Mouse (Mus musculus) limb, embryonic 11.5 days (tissue): Measurements from ENCODE around the gene Vcl. TPM values are rescaled to one million over a fixed set of nuclear protein-coding genes. Genes with fewer than 3 reads are reported as not detected.

Experiments used
- ATAC-seq: fragments of 200-750 bp; cut with Nextera tagmentation; 2 replicates; pipeline ENCODE4 v1.8.0; 2017; ENCODE audit warnings: low read depth; ENCODE audit not compliant: insufficient number of reproducible peaks, low FRiP score, low TSS enrichment
- DNase-seq: peaks from one replicate; pipeline ENCODE4 v3.0.0-alpha.2; 2015; ENCODE audit warnings: low spot score
- H3K27ac ChIP-seq: fragments of 300-500 bp; sonication (generic); replicated peaks from 2 replicates; pipeline ENCODE4 v1.5.1; 2014; ENCODE audit warnings: low read depth, mild to moderate bottlenecking, low read length
- H3K27me3 ChIP-seq: fragments of 300-500 bp; sonication (generic); 2 replicates; pipeline ENCODE4 v1.6.1; 2014; ENCODE audit warnings: mild to moderate bottlenecking, low read length, mixed read lengths; ENCODE audit not compliant: control insufficient read depth, insufficient read depth
- H3K36me3 ChIP-seq: fragments of 300-500 bp; sonication (generic); 2 replicates; pipeline ENCODE4 v1.6.1; 2014; ENCODE audit warnings: mild to moderate bottlenecking, low read length, moderate library complexity, mixed read lengths; ENCODE audit not compliant: control insufficient read depth, insufficient read depth
- H3K4me1 ChIP-seq: fragments of 300-500 bp; sonication (generic); 2 replicates; pipeline ENCODE4 v1.6.1; 2014; ENCODE audit warnings: low read length, mixed read lengths; ENCODE audit not compliant: control insufficient read depth, insufficient read depth
- H3K4me2 ChIP-seq: fragments of 300-500 bp; sonication (generic); 2 replicates; pipeline ENCODE4 v1.6.1; 2014; ENCODE audit warnings: low read depth, mild to moderate bottlenecking, moderate library complexity; ENCODE audit not compliant: severe bottlenecking
- H3K4me3 ChIP-seq: fragments of 300-500 bp; sonication (generic); 2 replicates; pipeline ENCODE4 v1.5.1; 2014; ENCODE audit warnings: low read depth, low read length
- H3K9ac ChIP-seq: fragments of 300-500 bp; sonication (generic); 2 replicates; pipeline ENCODE4 v1.6.1; 2014; ENCODE audit warnings: mild to moderate bottlenecking, low read length
- H3K9me3 ChIP-seq: fragments of 300-500 bp; sonication (generic); 2 replicates; pipeline ENCODE4 v1.6.1; 2016; ENCODE audit warnings: low read length; ENCODE audit not compliant: control insufficient read depth
- WGBS: fragments of 180-500 bp; shearing (Covaris S2); extraction: QIAGEN DNeasy Blood & Tissue Kit; methylation state at CpG from one replicate; pipeline ENCODE4 v1.1.7; 2014; 5-methylcytosine and 5-hydroxymethylcytosine counted together
- polyA plus RNA-seq: library from polyadenylated mRNA; unstranded; fragments of >200 nt; fragmentation: Nextera tagmentation; extraction: Ambion mirVana; gene quantifications from 2 replicates; pipeline ENCODE4 v1.2.1, GENCODE M21; 2014

The Vcl gene
- polyA plus RNA-seq, 1 experiment from 2014 or later: 45.6 TPM

DNA sequence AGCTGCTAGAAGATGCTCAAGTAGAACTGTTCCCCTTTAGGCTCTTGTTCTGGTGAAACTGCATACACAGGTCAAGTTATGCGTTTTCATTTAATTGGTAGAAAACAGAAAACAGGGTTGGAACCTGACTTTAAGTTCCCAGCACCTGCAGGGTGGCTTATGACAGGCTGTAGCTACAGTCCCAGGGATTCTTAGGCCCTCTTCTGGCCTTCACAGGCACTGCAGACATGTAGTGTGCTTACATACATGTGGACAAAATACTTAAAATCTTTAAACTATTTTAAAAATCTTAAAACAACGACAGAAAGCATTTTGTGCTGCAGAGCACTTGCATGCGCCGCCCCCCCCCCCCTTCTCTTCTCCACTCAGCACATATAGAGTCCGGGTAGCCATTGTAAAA is 140.4 kb downstream of the Vcl start:
- Histone ChIP-seq H3K27me3 (no peaks in the 10 kb centered on the region), H3K4me2 (no peak overlapping the region), H3K36me3 (no peaks in the 10 kb centered on the region), H3K9ac (no peak overlapping the region), H3K4me3 (no peak overlapping the region), H3K9me3 (no peaks in the 10 kb centered on the region), H3K4me1 (no peaks in the 10 kb centered on the region), H3K27ac (no peak overlapping the region)
- WGBS: 87% methylated on average over 5 of the region's 5 CpGs
- DNase-seq (no peak), ATAC-seq (no peak)

DNA sequence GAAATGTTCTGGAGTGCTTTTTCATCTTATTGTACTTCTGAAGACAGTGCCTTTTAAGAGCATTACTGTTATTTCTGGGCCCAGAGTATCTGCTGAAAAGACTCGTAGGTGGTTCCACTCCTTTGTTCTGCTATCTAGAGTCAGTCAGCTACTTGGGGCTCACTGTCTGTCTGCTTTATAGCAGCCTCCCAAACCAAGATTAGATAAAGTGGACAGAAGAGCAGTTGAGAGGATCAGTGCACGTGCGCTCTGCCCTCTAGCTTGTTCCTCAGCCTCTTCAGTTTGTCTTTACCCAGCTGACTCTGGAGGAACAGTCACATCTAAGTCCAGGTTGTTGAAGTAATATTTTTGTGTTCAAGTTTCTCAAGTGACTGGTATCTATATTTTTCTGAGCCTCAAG is 144.8 kb downstream of the Vcl start:
- H3K36me3 ChIP-seq: no peaks in the 10 kb centered on the region
- H3K4me3 ChIP-seq: no peak overlapping the region
- WGBS: 67% methylated on average over 3 of the region's 3 CpGs
- no peak overlapping the region for H3K4me2 ChIP-seq
- DNase-seq: no peak
- ATAC-seq: no peak
- H3K27ac ChIP-seq: no peak overlapping the region
- no peaks in the 10 kb centered on the region for H3K9me3 ChIP-seq
- no peak overlapping the region for H3K9ac ChIP-seq
- no peaks in the 10 kb centered on the region for H3K27me3 ChIP-seq
- peaks cover 10% of the 10 kb centered on the region; the same call in 1 of the 2 replicates for H3K4me1 ChIP-seq

DNA sequence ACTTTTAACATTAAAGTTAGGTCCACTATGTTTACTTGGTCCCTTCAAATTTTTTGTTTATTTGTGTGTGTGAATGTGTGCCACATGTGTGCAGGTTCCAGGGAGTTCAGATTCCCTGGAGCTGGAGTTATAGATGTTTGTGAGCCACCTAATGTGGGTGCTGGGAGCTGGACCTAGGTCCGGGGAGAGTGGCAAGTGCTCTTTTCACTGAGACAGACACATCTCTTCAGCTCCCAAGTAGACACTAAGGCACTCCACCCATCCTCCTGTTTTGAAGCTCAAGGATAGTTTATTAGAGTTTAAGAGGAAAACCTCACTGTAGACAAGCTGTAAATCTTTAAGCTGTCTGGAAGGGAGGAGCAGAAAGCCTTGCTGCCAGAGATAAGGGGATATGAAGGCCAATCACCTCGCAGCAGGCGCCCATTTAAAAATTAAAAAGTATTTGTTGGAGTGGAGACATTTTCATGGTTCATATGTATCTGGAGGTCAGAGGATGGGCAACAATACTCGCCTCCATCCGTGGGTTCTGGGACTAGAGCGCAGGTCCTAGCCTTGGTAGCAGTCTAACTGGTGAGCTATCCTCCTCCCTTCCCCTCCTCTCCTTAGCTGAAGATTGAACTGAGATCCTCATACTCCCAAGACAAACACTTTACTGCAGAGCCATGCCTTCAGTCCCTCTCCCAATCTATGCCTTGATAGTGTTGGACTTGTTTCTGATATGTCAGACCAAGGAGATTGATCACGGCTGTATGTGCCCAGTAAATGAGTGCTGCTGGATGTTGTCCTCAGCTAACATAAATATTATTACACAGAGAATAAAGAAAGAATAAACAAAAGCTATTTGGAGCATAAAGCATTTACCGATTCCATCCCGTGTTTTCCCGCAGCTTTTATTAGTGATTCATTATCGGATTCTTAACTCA is 145.5 kb downstream of the Vcl start:
- no peak overlapping the region for H3K27ac ChIP-seq
- DNase-seq: no peak
- no peak overlapping the region for H3K9ac ChIP-seq
- H3K36me3 ChIP-seq: no peaks in the 10 kb centered on the region
- peak overlapping the region; percentile 77; the same call in 1 of the 2 replicates for H3K4me2 ChIP-seq
- no peaks in the 10 kb centered on the region for H3K27me3 ChIP-seq
- H3K9me3 ChIP-seq: no peaks in the 10 kb centered on the region
- peaks cover 10% of the 10 kb centered on the region; the same call in 1 of the 2 replicates for H3K4me1 ChIP-seq
- WGBS: 64% methylated on average over 11 of the region's 11 CpGs
- ATAC-seq: no peak
- no peak overlapping the region for H3K4me3 ChIP-seq

DNA sequence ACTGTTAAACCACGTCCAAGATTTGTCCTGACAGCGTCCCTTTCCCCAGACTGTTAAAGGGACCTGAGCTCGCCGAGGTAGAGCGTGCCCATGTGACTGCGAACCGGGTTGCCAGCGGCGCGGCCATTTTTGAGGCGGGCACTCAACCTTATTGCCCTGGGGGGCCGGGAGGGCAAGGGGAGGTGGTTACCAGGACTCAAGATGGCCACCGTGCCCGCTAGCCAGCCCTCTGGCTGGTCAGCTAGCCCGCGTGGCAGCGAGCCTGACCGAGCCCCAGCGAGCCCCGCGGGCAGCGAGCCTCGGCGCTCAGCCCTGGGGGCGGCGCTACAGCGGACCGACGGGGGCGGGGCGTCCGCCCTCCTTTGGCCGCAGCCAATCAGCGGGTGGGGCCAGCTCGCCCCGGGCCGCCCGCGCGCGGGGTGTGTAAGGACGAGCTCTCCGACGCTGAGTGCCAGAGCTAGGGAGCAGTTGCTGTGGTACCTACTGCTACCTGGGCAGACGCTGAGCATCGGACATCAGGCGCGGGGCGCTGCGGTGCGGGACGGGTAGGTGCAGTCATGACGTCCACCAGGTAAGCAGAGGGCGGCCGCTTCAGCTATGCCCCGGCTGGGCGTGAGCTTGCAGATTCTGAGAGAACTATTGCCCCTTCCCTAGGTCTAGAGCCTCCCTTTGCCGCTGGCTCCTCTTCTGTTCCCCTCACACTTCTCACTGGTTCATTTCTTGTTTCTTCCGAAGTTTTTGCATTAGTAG is 146.7 kb downstream of the Vcl start:
- under 1% methylated on average over 59 of the region's 59 CpGs for WGBS

DNA sequence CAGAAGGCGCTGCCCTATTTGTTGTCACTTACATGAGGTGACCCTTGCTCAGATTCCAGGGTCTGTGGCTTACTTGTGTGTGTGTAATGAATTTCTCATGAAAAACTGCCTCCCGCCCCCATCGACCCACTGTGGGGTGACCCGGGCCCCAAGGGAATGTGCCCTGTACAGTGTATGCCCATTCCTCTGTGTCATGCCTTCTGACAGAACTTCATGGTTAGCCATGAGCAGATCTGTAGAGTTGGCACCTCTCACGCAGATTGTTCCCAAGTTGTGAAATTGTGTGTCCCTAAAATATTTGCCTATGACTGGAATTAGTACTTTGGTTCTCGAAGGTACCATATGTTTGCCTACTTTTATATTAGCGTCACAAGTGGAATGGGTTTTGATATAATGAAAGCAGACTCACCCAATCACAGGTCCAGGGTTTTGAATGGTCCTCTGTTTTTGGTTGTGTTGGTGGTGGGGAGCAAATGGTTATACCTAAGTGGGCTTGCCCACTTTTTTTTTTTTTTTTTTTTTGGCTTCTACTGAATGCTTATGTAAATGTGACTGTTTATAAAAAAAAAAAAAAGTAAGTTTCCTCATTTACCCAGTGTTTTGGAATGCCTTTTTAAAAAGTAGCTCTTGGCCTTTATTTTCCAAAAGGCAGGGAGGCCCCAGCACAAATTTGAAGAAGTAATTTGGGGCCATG is 147.4 kb downstream of the Vcl start:
- Histone ChIP-seq H3K36me3 (no peaks in the 10 kb centered on the region), H3K4me1 (peaks cover 10% of the 10 kb centered on the region; the same call in 1 of the 2 replicates), H3K9me3 (no peaks in the 10 kb centered on the region), H3K9ac (peak overlapping the region; percentile 75), H3K4me3 (peak overlapping the region; percentile 60), H3K27ac (no peak overlapping the region), H3K4me2 (peak overlapping the region; percentile 77), H3K27me3 (no peaks in the 10 kb centered on the region)
- WGBS: 43% methylated on average over 7 of the region's 7 CpGs
- DNase-seq (no peak), ATAC-seq (0 out of 2 replicates have a peak, but pooled peaks have one; percentile 18)

More for the DNA sequence above, 146.7 kb downstream of the Vcl start:
- H3K27me3 ChIP-seq: no peaks in the 10 kb centered on the region
- H3K36me3 ChIP-seq: no peaks in the 10 kb centered on the region
- peak overlapping the region; percentile 75 for H3K27ac ChIP-seq
- peaks cover 10% of the 10 kb centered on the region; the same call in 1 of the 2 replicates for H3K4me1 ChIP-seq
- peak; percentile 91 for DNase-seq
- peak overlapping the region; percentile 77 for H3K4me2 ChIP-seq
- H3K4me3 ChIP-seq: peak overlapping the region; percentile 60
- H3K9me3 ChIP-seq: no peaks in the 10 kb centered on the region
- peak overlapping the region; percentile 75 for H3K9ac ChIP-seq
- ATAC-seq: peak; percentile 98

DNA sequence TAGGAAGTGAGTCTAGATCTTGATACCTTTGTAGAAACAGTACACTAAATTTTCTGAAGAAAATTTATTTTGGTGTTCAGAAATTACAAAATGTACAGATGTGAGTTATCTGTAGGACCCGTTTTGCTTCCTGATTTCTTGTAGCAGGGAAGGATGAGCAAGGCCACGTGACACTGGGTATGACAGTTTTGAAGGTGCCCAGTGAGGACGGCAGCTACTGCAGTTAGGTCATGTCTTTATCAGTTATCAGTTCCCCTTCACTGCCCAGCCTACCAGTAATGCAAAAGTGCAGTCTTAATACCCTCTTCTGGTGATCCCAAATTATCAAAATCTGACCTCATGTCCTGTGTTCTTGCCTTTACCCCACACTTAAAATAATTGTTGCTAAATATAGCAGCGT is 148.7 kb downstream of the Vcl start:
- Histone ChIP-seq H3K9ac (no peak overlapping the region), H3K27ac (no peak overlapping the region), H3K4me2 (no peak overlapping the region), H3K4me1 (peaks cover 10% of the 10 kb centered on the region; the same call in 1 of the 2 replicates), H3K36me3 (no peaks in the 10 kb centered on the region), H3K27me3 (no peaks in the 10 kb centered on the region), H3K9me3 (no peaks in the 10 kb centered on the region), H3K4me3 (no peak overlapping the region)
- ATAC-seq: no peak
- no peak for DNase-seq
- WGBS: 88% methylated on average over 4 of the region's 4 CpGs

DNA sequence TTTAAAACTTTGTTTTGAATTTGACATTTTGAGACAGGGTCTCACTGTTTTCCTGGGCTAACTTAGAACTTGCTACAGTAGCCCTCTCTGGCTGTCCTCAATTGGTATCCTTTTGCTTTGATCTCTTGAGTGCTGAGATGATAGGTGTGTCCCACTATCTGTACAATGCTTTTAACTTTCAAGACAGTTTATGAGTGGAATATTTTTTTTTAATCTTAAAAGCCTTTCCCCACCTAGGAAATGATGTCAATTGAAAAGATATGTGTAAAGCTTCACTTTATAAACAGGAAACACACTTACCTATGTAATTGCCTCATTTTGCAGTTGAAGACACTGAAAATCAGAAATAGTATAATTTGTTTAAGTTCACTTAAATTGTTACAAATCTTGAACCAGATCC is 149.3 kb downstream of the Vcl start:
- Histone ChIP-seq H3K9ac (no peak overlapping the region), H3K9me3 (no peaks in the 10 kb centered on the region), H3K27ac (no peak overlapping the region), H3K27me3 (no peaks in the 10 kb centered on the region), H3K4me1 (peaks cover 10% of the 10 kb centered on the region; the same call in 1 of the 2 replicates), H3K4me2 (no peak overlapping the region), H3K4me3 (no peak overlapping the region), H3K36me3 (no peaks in the 10 kb centered on the region)
- ATAC-seq (no peak), DNase-seq (no peak)

DNA sequence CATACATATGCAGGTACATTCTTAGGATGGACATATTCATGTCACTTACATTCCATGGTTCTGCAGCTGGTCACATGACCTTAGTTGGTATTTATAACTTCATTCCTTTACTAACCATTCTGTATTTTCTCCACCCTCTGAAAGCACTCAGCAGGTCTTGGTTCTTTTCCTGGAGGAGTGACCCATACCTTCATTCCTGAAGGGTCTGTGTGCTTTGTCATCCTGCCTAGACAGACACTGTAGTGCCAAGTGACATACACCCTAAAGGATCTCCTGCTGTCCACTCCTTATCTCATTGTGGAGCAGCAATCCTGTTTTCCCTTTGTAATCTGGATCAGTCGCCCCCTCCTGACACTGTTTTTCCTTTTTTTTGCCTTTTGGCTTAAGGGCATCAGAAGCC is 153.6 kb downstream of the Vcl start:
- no peak for ATAC-seq
- 72% methylated on average over 1 of the region's 1 CpGs for WGBS

More for the DNA sequence above, 153.6 kb downstream of the Vcl start:
- H3K4me3 ChIP-seq: no peak overlapping the region
- peaks cover 15% of the 10 kb centered on the region for H3K4me1 ChIP-seq
- H3K36me3 ChIP-seq: no peaks in the 10 kb centered on the region
- no peak overlapping the region for H3K27ac ChIP-seq
- no peak for DNase-seq
- H3K27me3 ChIP-seq: no peaks in the 10 kb centered on the region
- no peaks in the 10 kb centered on the region for H3K9me3 ChIP-seq
- no peak overlapping the region for H3K4me2 ChIP-seq
- no peak overlapping the region for H3K9ac ChIP-seq
